Mouse (Mus musculus) gastrocnemius, postnatal 4 days (tissue): ENCODE data around the gene Atl2. TPM values are rescaled to one million over a fixed set of nuclear protein-coding genes. Genes with fewer than 3 reads are reported as not detected.
A peak's percentile ranks its signal among the peaks of the same experiment; 100 is the strongest.

Experiments
- DNase-seq, 2 experiments: peaks; one replicate each; pipeline ENCODE4 v3.0.0; 2021 to 2022; ENCODE audit warnings: low spot score in 2 of 2, mixed read lengths in 2 of 2
- total RNA-seq, 2 experiments: library from RNA; stranded (reverse); gene quantifications; 2 replicates each; pipeline ENCODE4 v1.2.3; 2021

Gene Atl2
- total RNA-seq, 2 experiments from 2014 or later: 41.2 to 49.7 TPM

- DNase-seq: peak in 1 of 2 experiments; percentile 29
Measured at GRCm38 (mm10) chr17:79825241-79826030, 70.5 kb downstream of the Atl2 start.

GRCm38 (mm10) chr17:79824406-79824805 is 71.5 kb downstream of the Atl2 start:
- DNase-seq: no peak

- DNase-seq: no peak
Measured at GRCm38 (mm10) chr17:79818884-79819283, 77.0 kb downstream of the Atl2 start.

- no peak for DNase-seq
Measured at GRCm38 (mm10) chr17:79817995-79818394, 77.9 kb downstream of the Atl2 start.

GRCm38 (mm10) chr17:79817551-79817950 is 78.4 kb downstream of the Atl2 start:
- DNase-seq: no peak

- no peak for DNase-seq
Measured at GRCm38 (mm10) chr17:79816896-79817295, 79.0 kb downstream of the Atl2 start.

DNA sequence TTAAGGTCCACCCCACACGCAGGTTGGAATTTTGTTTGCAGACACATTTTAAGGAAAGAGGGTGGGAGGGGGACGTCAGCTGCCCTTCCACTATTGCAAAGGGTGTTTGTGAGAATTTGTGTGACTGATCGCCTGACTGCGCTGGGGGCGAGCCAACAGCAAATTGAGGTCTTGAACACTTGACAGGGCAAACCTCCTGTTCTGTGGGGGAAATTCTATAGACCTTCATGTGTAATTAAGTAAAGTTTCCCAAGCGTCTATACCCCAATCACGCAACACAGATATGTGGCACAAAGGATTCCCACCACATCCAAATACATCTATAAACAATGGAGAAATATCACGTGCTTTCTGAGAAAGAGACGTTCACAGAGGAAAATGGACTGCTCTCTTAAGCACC is 85.5 kb downstream of the Atl2 start:
- DNase-seq: no peak

- no peak for DNase-seq
Measured at GRCm38 (mm10) chr17:79809491-79810316, 86.2 kb downstream of the Atl2 start.

DNA sequence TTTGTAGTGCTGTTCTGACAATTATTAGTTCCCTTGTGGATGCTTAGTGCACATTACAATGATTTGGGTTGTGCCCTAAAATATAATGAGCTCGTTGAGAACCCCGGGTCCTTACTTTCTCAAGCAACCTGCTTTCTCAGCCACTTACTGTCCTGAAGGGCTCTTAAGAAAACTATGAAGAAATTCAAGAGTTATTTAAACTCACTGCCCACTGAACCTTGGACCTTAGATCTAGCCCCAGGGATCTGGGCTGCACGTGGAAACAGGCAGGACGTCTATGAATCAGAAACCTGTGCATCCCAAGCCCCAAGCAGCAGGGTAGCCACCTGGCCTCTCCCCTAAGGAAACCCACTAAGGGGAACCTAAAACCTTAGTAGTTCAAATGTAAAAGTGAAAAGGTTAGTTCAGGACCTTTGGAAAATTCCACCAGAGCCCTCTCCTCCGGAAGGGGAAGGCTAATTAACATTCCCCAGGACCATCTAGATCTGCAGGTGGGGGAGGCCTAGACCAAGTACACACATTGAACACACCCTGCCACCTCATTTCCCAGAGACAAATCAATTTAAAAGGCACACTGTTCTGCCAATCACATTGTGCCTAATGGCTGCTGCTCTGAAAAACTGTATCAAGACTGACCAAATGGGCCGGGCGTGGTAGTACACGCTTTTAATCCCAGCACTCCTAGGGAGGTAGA is 88.5 kb downstream of the Atl2 start:
- no peak for DNase-seq

- no peak for DNase-seq
Measured at GRCm38 (mm10) chr17:79804747-79805146, 91.2 kb downstream of the Atl2 start.

GRCm38 (mm10) chr17:79802056-79802455 is 93.9 kb downstream of the Atl2 start:
- DNase-seq: no peak

GRCm38 (mm10) chr17:79798831-79799230 is 97.1 kb downstream of the Atl2 start:
- DNase-seq: no peak

Other genes starting within 250 kb of the Atl2 start
- under 1 TPM; 0.36 to 0.42 TPM for gene Cyp1b1, start 181.1 kb downstream of the Atl2 start, total RNA-seq
- 10 to 100 TPM; 34.4 to 38.8 TPM for gene Hnrnpll, start 166.2 kb upstream of the Atl2 start, total RNA-seq
- gene Galm, start 231.3 kb upstream of the Atl2 start, total RNA-seq: 1 to 10 TPM; 4.2 to 5.3 TPM